Mouse (Mus musculus): ENCODE measurements at regions not wholly inside any gene's neighbourhood (a gene's known extent, or its start where the extent isn't known, plus 50 kb on each side); places are given as distances from the start of the nearest gene placed in this dataset.

- DNase-seq: no peak
- intact Hi-C loops (cut with DNase I): no loop called here
These were observed 76.9 kb downstream of the Lhx9 start for GRCm38 (mm10) chr1:138771307-138772011.

GRCm38 (mm10) chr1:138762876-138763275 is 85.5 kb downstream of the Lhx9 start:
- intact Hi-C loops (cut with DNase I): no loop called here
- no peak for DNase-seq

- intact Hi-C loops (cut with DNase I): no loop called here
- no peak for DNase-seq
These were observed 90.6 kb downstream of the Lhx9 start for GRCm38 (mm10) chr1:138757777-138758176.

GRCm38 (mm10) chr1:138733308-138733707 is 113.4 kb upstream of the Nek7 start:
- intact Hi-C loops (cut with DNase I): no loop called here

GRCm38 (mm10) chr1:138731008-138731407 is 111.1 kb upstream of the Nek7 start:
- intact Hi-C loops (cut with DNase I): no loop called here
- DNase-seq: no peak

More at GRCm38 (mm10) chr1:138733308-138733707, 113.4 kb upstream of the Nek7 start:
- no peak for DNase-seq

- no peak for DNase-seq
- intact Hi-C loops (cut with DNase I): no loop called here
These were observed 109.3 kb upstream of the Nek7 start for GRCm38 (mm10) chr1:138729089-138729699.

- peak; percentile 25 to 30 for DNase-seq
- intact Hi-C loops (cut with DNase I): no loop called here
These were observed 100.8 kb upstream of the Nek7 start for GRCm38 (mm10) chr1:138720728-138721127.

- intact Hi-C loops (cut with DNase I): no loop called here
- DNase-seq: peak in 1 of 2 experiments; percentile 5
These were observed 99.4 kb upstream of the Nek7 start for GRCm38 (mm10) chr1:138719297-138719696.

GRCm38 (mm10) chr1:138716991-138717390 is 97.0 kb upstream of the Nek7 start:
- intact Hi-C loops (cut with DNase I): no loop called here

GRCm38 (mm10) chr1:138715162-138715561 is 95.2 kb upstream of the Nek7 start:
- intact Hi-C loops (cut with DNase I): no loop called here
- DNase-seq: no peak

More at GRCm38 (mm10) chr1:138716991-138717390, 97.0 kb upstream of the Nek7 start:
- DNase-seq: peak in 1 of 2 experiments; percentile 7

GRCm38 (mm10) chr1:138709229-138709608 is 89.3 kb upstream of the Nek7 start:
- no peak for DNase-seq
- intact Hi-C loops (cut with DNase I): loop anchor here (10.0 kb wide), 1 partner anchor 384 kb away; no protein-coding TSS in a partner anchor

- intact Hi-C loops (cut with DNase I): loop anchor here (10.0 kb wide), 1 partner anchor 384 kb away; no protein-coding TSS in a partner anchor
- DNase-seq: no peak
These were observed 88.7 kb upstream of the Nek7 start for GRCm38 (mm10) chr1:138708507-138709228.

GRCm38 (mm10) chr1:138707913-138708312 is 88.0 kb upstream of the Nek7 start:
- intact Hi-C loops (cut with DNase I): loop anchor here (10.0 kb wide), 1 partner anchor 383 kb away; no protein-coding TSS in a partner anchor

GRCm38 (mm10) chr1:138703291-138703690 is 83.3 kb upstream of the Nek7 start:
- no peak for DNase-seq
- intact Hi-C loops (cut with DNase I): loop anchor here (10.0 kb wide), 1 partner anchor 378 kb away; no protein-coding TSS in a partner anchor

More at GRCm38 (mm10) chr1:138707913-138708312, 88.0 kb upstream of the Nek7 start:
- no peak for DNase-seq

- no peak for DNase-seq
- intact Hi-C loops (cut with DNase I): no loop called here
These were observed 69.3 kb upstream of the Nek7 start for GRCm38 (mm10) chr1:138689234-138689633.

GRCm38 (mm10) chr1:138686746-138687145 is 66.8 kb upstream of the Nek7 start:
- intact Hi-C loops (cut with DNase I): no loop called here
- DNase-seq: peak; percentile 10 to 34

- no peak for DNase-seq
- intact Hi-C loops (cut with DNase I): no loop called here
These were observed 63.8 kb upstream of the Nek7 start for GRCm38 (mm10) chr1:138683711-138684110.

- intact Hi-C loops (cut with DNase I): no loop called here
- no peak for DNase-seq
These were observed 62.0 kb upstream of the Nek7 start for GRCm38 (mm10) chr1:138681970-138682369.

GRCm38 (mm10) chr1:138674199-138674598 is 54.3 kb upstream of the Nek7 start:
- intact Hi-C loops (cut with DNase I): no loop called here

More at GRCm38 (mm10) chr1:138674199-138674598, 54.3 kb upstream of the Nek7 start:
- no peak for DNase-seq
